Comparison of ENCODE assay signal across 8 mouse cellular contexts in genomic region chr12:69536616-69537242, GRCm38 (mm10). TPM values are rescaled to one million over a fixed set of nuclear protein-coding genes. Genes with fewer than 3 reads are reported as not detected.
DNase-seq lines count a peak whose midpoint lies in the region; ATAC-seq and TF ChIP-seq lines count a peak whose summit lies in the region.

No protein-coding gene starts in this region.

- H3K79me3 ChIP-seq in C2C12 (ENCODE audit: low read depth) = no peaks in the 10 kb centered on the region

- H3K79me2 ChIP-seq in C2C12 (ENCODE audit: control insufficient read depth, insufficient read depth) = no peaks in the 10 kb centered on the region

- peak overlapping the region; percentile 57 for H3K9ac ChIP-seq in heart, embryonic 11.5 days (ENCODE audit: low read depth, low read length)
- H3K9ac ChIP-seq in embryonic facial prominence, embryonic 14.5 days (ENCODE audit: low read depth, low read length) = no peak overlapping the region
- no peak overlapping the region for H3K9ac ChIP-seq in liver, embryonic 14.5 days (replicated peaks)

- peak overlapping the region; percentile 89 for H3K27ac ChIP-seq in heart, embryonic 11.5 days (ENCODE audit: low read depth, low read length)
- peak overlapping the region; percentile 86 for H3K27ac ChIP-seq in embryonic facial prominence, embryonic 14.5 days (replicated peaks; ENCODE audit: low read depth, low read length)
- H3K27ac ChIP-seq in liver, embryonic 14.5 days = no peak overlapping the region

- no peak for TF ChIP-seq CTCF in C2C12 (IDR thresholded peaks at IDR 0.05; ENCODE audit: control insufficient read depth, insufficient read depth, insufficient read length)
- no peak for TF ChIP-seq CTCF in liver, embryonic 14.5 days (IDR thresholded peaks at IDR 0.05; ENCODE audit: low read depth)

- 69% methylated on average over 10 of the region's 10 CpGs for WGBS in heart, embryonic 11.5 days (ENCODE audit: insufficient replicate concordance)
- 69% methylated on average over 10 of the region's 10 CpGs for WGBS in embryonic facial prominence, embryonic 14.5 days
- WGBS in liver, embryonic 14.5 days (ENCODE audit: insufficient replicate concordance) = 58% methylated on average over 10 of the region's 10 CpGs

- 0 out of 2 replicates have a peak overlapping the region, but pooled peaks have one; percentile 31 for H3K4me3 ChIP-seq in heart, embryonic 11.5 days (ENCODE audit: low read depth, low read length)
- no peak overlapping the region for H3K4me3 ChIP-seq in C2C12 (ENCODE audit: insufficient read depth, poor library complexity, severe bottlenecking)
- no peak overlapping the region for H3K4me3 ChIP-seq in embryonic facial prominence, embryonic 14.5 days (ENCODE audit: low read depth, low read length)
- no peak overlapping the region for H3K4me3 ChIP-seq in liver, embryonic 14.5 days (ENCODE audit: insufficient read depth in 1 of 2, low read depth in 2 of 2, low read length in 2 of 2)

- no peaks in the 10 kb centered on the region for H3K36me3 ChIP-seq in heart, embryonic 11.5 days (ENCODE audit: control insufficient read depth, insufficient read depth, low read length)
- no peaks in the 10 kb centered on the region for H3K36me3 ChIP-seq in C2C12 (ENCODE audit: control insufficient read depth, insufficient read depth)
- no peaks in the 10 kb centered on the region for H3K36me3 ChIP-seq in embryonic facial prominence, embryonic 14.5 days (ENCODE audit: control insufficient read depth, insufficient read depth, low read length)
- H3K36me3 ChIP-seq in liver, embryonic 14.5 days (replicated peaks; ENCODE audit: control insufficient read depth, insufficient read depth, low read depth) = no peaks in the 10 kb centered on the region

- DNase-seq in heart, adult 8-10 months (ENCODE audit: low spot score) = no peak
- DNase-seq in embryonic facial prominence, embryonic 14.5 days (ENCODE audit: low spot score) = no peak
- DNase-seq in liver, embryonic 14.5 days (ENCODE audit: low read depth in 3 of 3, low spot score in 3 of 3) = no peak
- DNase-seq in right cerebral cortex, postnatal 14 days = no peak
- no peak for DNase-seq in thymus, postnatal 4 days
- DNase-seq in Muller cell, postnatal 12 days (ENCODE audit: inconsistent ontology term) = no peak

- peaks cover 21% of the 10 kb centered on the region for H3K4me1 ChIP-seq in heart, embryonic 11.5 days (ENCODE audit: control insufficient read depth, insufficient read depth, low read length)
- H3K4me1 ChIP-seq in embryonic facial prominence, embryonic 14.5 days (ENCODE audit: control insufficient read depth, insufficient read depth, low read length) = peaks cover 28% of the 10 kb centered on the region
- peaks cover 3 to 39% of the 10 kb centered on the region in 2 experiments for H3K4me1 ChIP-seq in liver, embryonic 14.5 days (replicated peaks; ENCODE audit: control insufficient read depth in 2 of 2, insufficient read depth in 2 of 2, low read length in 1 of 2)

- peak overlapping the region; percentile 58 for H3ac ChIP-seq in C2C12 (ENCODE audit: control insufficient read depth, insufficient read length, low read depth)

- no peak for TF ChIP-seq EP300 in liver, embryonic 14.5 days (IDR thresholded peaks at IDR 0.05; ENCODE audit: low read depth)

- no peak for ATAC-seq in heart, embryonic 11.5 days (replicated peaks; ENCODE audit: insufficient number of reproducible peaks, low FRiP score, low TSS enrichment)
- ATAC-seq in embryonic facial prominence, embryonic 14.5 days (ENCODE audit: low read depth) = no peak
- no peak for ATAC-seq in liver, embryonic 14.5 days (ENCODE audit: insufficient read depth)

- peak overlapping the region; percentile 66; the same call in 1 of the 2 replicates for H3K4me2 ChIP-seq in heart, embryonic 11.5 days
- H3K4me2 ChIP-seq in embryonic facial prominence, embryonic 14.5 days (ENCODE audit: low read depth, low read length) = peak overlapping the region; percentile 40; the same call in 1 of the 2 replicates
- peak overlapping the region; percentile 57 for H3K4me2 ChIP-seq in liver, embryonic 14.5 days (ENCODE audit: low read depth)

- no peaks in the 10 kb centered on the region for H3K27me3 ChIP-seq in heart, embryonic 11.5 days (ENCODE audit: control insufficient read depth, insufficient read depth, low read length)
- no peaks in the 10 kb centered on the region for H3K27me3 ChIP-seq in C2C12 (ENCODE audit: control insufficient read depth, insufficient read depth, insufficient read length)
- H3K27me3 ChIP-seq in embryonic facial prominence, embryonic 14.5 days (replicated peaks; ENCODE audit: control insufficient read depth, insufficient read depth, low read length) = no peaks in the 10 kb centered on the region
- H3K27me3 ChIP-seq in liver, embryonic 14.5 days (ENCODE audit: control insufficient read depth, insufficient read depth, low read length) = no peaks in the 10 kb centered on the region

- H3K9me3 ChIP-seq in heart, embryonic 11.5 days (replicated peaks; ENCODE audit: control insufficient read depth, low read length) = no peaks in the 10 kb centered on the region
- no peaks in the 10 kb centered on the region for H3K9me3 ChIP-seq in embryonic facial prominence, embryonic 14.5 days (ENCODE audit: control insufficient read depth, low read length)
- H3K9me3 ChIP-seq in liver, embryonic 14.5 days (ENCODE audit: control insufficient read depth, low read length) = no peaks in the 10 kb centered on the region

TF ChIP-seq in C2C12, 6 proteins besides CTCF, POLR2A, EP300 and RAD21:
- TF ChIP-seq CEBPB (IDR thresholded peaks at IDR 0.05; ENCODE audit: low read depth) = no peak
- peak; percentile 30 for TF ChIP-seq MAX (IDR thresholded peaks at IDR 0.05)
- no peak for TF ChIP-seq MYOG (IDR thresholded peaks at IDR 0.05; ENCODE audit: control insufficient read depth, extremely low read depth, insufficient read length)
- TF ChIP-seq USF1 (IDR thresholded peaks at IDR 0.05; ENCODE audit: low read depth) = peak; percentile 30

RNA-seq across cellular contexts. Expression of gene Vcpkmt, which starts 46.1 kb away (rescaled TPM):
- polyA plus RNA-seq in heart, embryonic 11.5 days (2014; fragmentation: Nextera tagmentation; extraction: Ambion mirVana) = 22.8 and 25.3 TPM in 2 replicates
- 1 to 10 TPM; 2.7 to 3.7 (median 3.3) TPM for total RNA-seq in heart, adult 8-10 months (2022)
- 26.7 TPM for polyA plus RNA-seq in C2C12 (2012; fragmentation: generic; extraction: Trizol)
- 20.9 and 22.9 TPM in 2 replicates for polyA plus RNA-seq in embryonic facial prominence, embryonic 14.5 days (2014; fragmentation: Nextera tagmentation; extraction: Ambion mirVana)
- polyA plus RNA-seq in liver, embryonic 14.5 days (2012; rRNA removed) = 3.9 and 7.4 TPM in 2 replicates
- polyA plus RNA-seq in liver, embryonic 14.5 days (2014; fragmentation: Nextera tagmentation; extraction: Ambion mirVana) = 12.4 and 13.8 TPM in 2 replicates
